Mouse (Mus musculus) heart, embryonic 13.5 days (tissue): ENCODE measurements around the gene Gm4553. TPM values are rescaled to one million over a fixed set of nuclear protein-coding genes. Genes with fewer than 3 reads are reported as not detected.
"Not testable (repeated sequence)": the region's sequence is repeated elsewhere in the genome, so short reads cannot be mapped to it uniquely, and the experiment has no call there.

Experiments
- ATAC-seq: fragments of 200-750 bp; cut with Nextera tagmentation; 2 replicates; pipeline ENCODE4 v1.8.0; 2017; ENCODE audit warnings: moderate TSS enrichment; ENCODE audit not compliant: insufficient number of reproducible peaks, low FRiP score, low TSS enrichment; ENCODE audit errors: extremely low read depth
- H3K27ac ChIP-seq: fragments of 300-500 bp; sonication (generic); replicated peaks from 2 replicates; pipeline ENCODE4 v1.5.1; 2015; ENCODE audit warnings: moderate library complexity, mild to moderate bottlenecking, inconsistent platforms
- H3K27me3 ChIP-seq: fragments of 300-500 bp; sonication (generic); replicated peaks from 2 replicates; pipeline ENCODE4 v1.6.1; 2015; ENCODE audit warnings: mild to moderate bottlenecking, inconsistent platforms
- H3K36me3 ChIP-seq: fragments of 300-500 bp; sonication (generic); 2 replicates; pipeline ENCODE4 v1.6.1; 2015; ENCODE audit warnings: mild to moderate bottlenecking, inconsistent platforms
- H3K4me1 ChIP-seq: fragments of 300-500 bp; sonication (generic); 2 replicates; pipeline ENCODE4 v1.6.1; 2015; ENCODE audit warnings: inconsistent platforms
- H3K4me2 ChIP-seq: fragments of 300-500 bp; sonication (generic); 2 replicates; pipeline ENCODE4 v1.6.1; 2015; ENCODE audit warnings: inconsistent platforms, mild to moderate bottlenecking, moderate library complexity
- H3K4me3 ChIP-seq: fragments of 300-500 bp; sonication (generic); 2 replicates; pipeline ENCODE4 v1.5.1; 2015; ENCODE audit warnings: moderate library complexity, mild to moderate bottlenecking, inconsistent platforms
- H3K9ac ChIP-seq: fragments of 300-500 bp; sonication (generic); 2 replicates; pipeline ENCODE4 v1.6.1; 2015; ENCODE audit warnings: inconsistent platforms, mild to moderate bottlenecking, moderate library complexity
- H3K9me3 ChIP-seq: fragments of 300-500 bp; sonication (generic); 2 replicates; pipeline ENCODE4 v1.6.1; 2016; ENCODE audit warnings: inconsistent platforms
- WGBS: fragments of 180-500 bp; shearing (Covaris S2); methylation state at CpG from one replicate; pipeline ENCODE4 v1.1.7; 2015; ENCODE audit warnings: mixed read lengths; 5-methylcytosine and 5-hydroxymethylcytosine counted together
- polyA plus RNA-seq: library from polyadenylated mRNA; unstranded; fragments of >200 nt; fragmentation: Nextera tagmentation; extraction: Ambion mirVana; gene quantifications from 2 replicates; pipeline ENCODE4 v1.2.1, GENCODE M21; 2015

The Gm4553 gene
- polyA plus RNA-seq, 1 experiment from 2014 or later: not detected

- no peaks in the 10 kb centered on the region for H3K36me3 ChIP-seq
- ATAC-seq: no peak
- H3K27me3 ChIP-seq: peaks cover 12% of the 10 kb centered on the region; the same call in 1 of the 2 replicates
- no peaks in the 10 kb centered on the region for H3K4me1 ChIP-seq
- no peak overlapping the region for H3K4me3 ChIP-seq
- H3K9ac ChIP-seq: no peak overlapping the region
- 39% methylated on average over 4 of the region's 4 CpGs for WGBS
- H3K9me3 ChIP-seq: no peaks in the 10 kb centered on the region
- no peak overlapping the region for H3K27ac ChIP-seq
- H3K4me2 ChIP-seq: no peak overlapping the region
These were observed 31.1 kb downstream of the Gm4553 start for GRCm38 (mm10) chr7:142134206-142134995.

- no peak overlapping the region for H3K9ac ChIP-seq
- H3K4me3 ChIP-seq: no peak overlapping the region
- no peaks in the 10 kb centered on the region for H3K4me1 ChIP-seq
- no peaks in the 10 kb centered on the region for H3K36me3 ChIP-seq
- H3K27me3 ChIP-seq: peaks cover 15% of the 10 kb centered on the region; the same call in 1 of the 2 replicates
- no peak overlapping the region for H3K27ac ChIP-seq
- WGBS: 48% methylated on average over 4 of the region's 4 CpGs
- no peak for ATAC-seq
- no peaks in the 10 kb centered on the region for H3K9me3 ChIP-seq
- no peak overlapping the region for H3K4me2 ChIP-seq
These were observed 36.7 kb downstream of the Gm4553 start for GRCm38 (mm10) chr7:142128843-142129242.

- WGBS: 85% methylated on average over 1 of the region's 1 CpGs
- H3K27ac ChIP-seq, H3K4me3 ChIP-seq, H3K9me3 ChIP-seq, H3K4me1 ChIP-seq, ATAC-seq, H3K4me2 ChIP-seq, H3K36me3 ChIP-seq, H3K9ac ChIP-seq: not testable (repeated sequence)
- peaks cover 19% of the 10 kb centered on the region; the same call in 1 of the 2 replicates for H3K27me3 ChIP-seq
These were observed 44.9 kb downstream of the Gm4553 start, which contains the start of gene Gm45618 for GRCm38 (mm10) chr7:142120629-142121028. Gene Gm45618, minus strand, starts transcription at chr7:142120729.

GRCm38 (mm10) chr7:142119632-142120031, 45.9 kb downstream of the Gm4553 start:
- no peaks in the 10 kb centered on the region for H3K9me3 ChIP-seq
- no peak overlapping the region for H3K27ac ChIP-seq
- no peak overlapping the region for H3K9ac ChIP-seq
- no peak overlapping the region for H3K4me2 ChIP-seq
- ATAC-seq: no peak
- no peak overlapping the region for H3K4me3 ChIP-seq
- H3K4me1 ChIP-seq: no peaks in the 10 kb centered on the region
- no peaks in the 10 kb centered on the region for H3K36me3 ChIP-seq
- 14% methylated on average over 5 of the region's 5 CpGs for WGBS
- H3K27me3 ChIP-seq: peaks cover 19% of the 10 kb centered on the region; the same call in 1 of the 2 replicates

Other genes with a start within 250 kb of the Gm4553 start
- 34.1 and 35.6 TPM in 2 replicates for gene Tollip, start 247.2 kb downstream of the Gm4553 start, polyA plus RNA-seq
- 0.35 and 0.48 TPM in 2 replicates for gene Brsk2, start 216.0 kb downstream of the Gm4553 start, polyA plus RNA-seq
- gene Mob2, start 104.7 kb downstream of the Gm4553 start, polyA plus RNA-seq: 42.8 and 48.4 TPM in 2 replicates
- 11.4 and 13.6 TPM in 2 replicates for gene Dusp8, start 69.9 kb downstream of the Gm4553 start, polyA plus RNA-seq
- not detected in 2 replicates for gene Gm45618, start 45.0 kb downstream of the Gm4553 start, polyA plus RNA-seq
- not detected in 2 replicates for gene Gm39115, start 29.7 kb downstream of the Gm4553 start, polyA plus RNA-seq
- not detected in 2 replicates for gene Gm45337, start 21.1 kb downstream of the Gm4553 start, polyA plus RNA-seq
- gene Gm29735, start 8.6 kb downstream of the Gm4553 start, polyA plus RNA-seq: not detected in 2 replicates
- gene Krtap5-2, start 10.3 kb upstream of the Gm4553 start, polyA plus RNA-seq: not detected in 2 replicates
- gene Gm10153, start 24.6 kb upstream of the Gm4553 start, polyA plus RNA-seq: not detected in 2 replicates
- gene Krtap5-3, start 35.6 kb upstream of the Gm4553 start, polyA plus RNA-seq: not detected in 2 replicates
- not detected in 2 replicates for gene Gm7579, start 46.1 kb upstream of the Gm4553 start, polyA plus RNA-seq
- not detected in 2 replicates for gene Krtap5-5, start 64.2 kb upstream of the Gm4553 start, polyA plus RNA-seq
- not detected in 2 replicates for gene Gm40460, start 75.3 kb upstream of the Gm4553 start, polyA plus RNA-seq
- not detected in 2 replicates for gene Gm2431, start 92.6 kb upstream of the Gm4553 start, polyA plus RNA-seq
- gene Gm4559, start 108.6 kb upstream of the Gm4553 start, polyA plus RNA-seq: not detected in 2 replicates
- not detected in 2 replicates for gene Krtap5-1, start 131.4 kb upstream of the Gm4553 start, polyA plus RNA-seq
- gene Krtap5-4, start 137.8 kb upstream of the Gm4553 start, polyA plus RNA-seq: not detected in 2 replicates
- 6.5 and 7.5 TPM in 2 replicates for gene Ifitm10, start 208.0 kb upstream of the Gm4553 start, polyA plus RNA-seq
- 2.3 TPM in 1 of 2 replicates, not detected in the other for gene Gm49369, start 216.9 kb upstream of the Gm4553 start, polyA plus RNA-seq
- gene Ctsd, start 222.3 kb upstream of the Gm4553 start, polyA plus RNA-seq: 443 and 485 TPM in 2 replicates